Mouse (Mus musculus): ENCODE data around the gene Lingo1. TPM values are rescaled to one million over a fixed set of nuclear protein-coding genes. Genes with fewer than 3 reads are reported as not detected.

Gene Lingo1
- total and polyA plus RNA-seq, 2 experiments from 2014 or later: 110 to 192 TPM

DNA sequence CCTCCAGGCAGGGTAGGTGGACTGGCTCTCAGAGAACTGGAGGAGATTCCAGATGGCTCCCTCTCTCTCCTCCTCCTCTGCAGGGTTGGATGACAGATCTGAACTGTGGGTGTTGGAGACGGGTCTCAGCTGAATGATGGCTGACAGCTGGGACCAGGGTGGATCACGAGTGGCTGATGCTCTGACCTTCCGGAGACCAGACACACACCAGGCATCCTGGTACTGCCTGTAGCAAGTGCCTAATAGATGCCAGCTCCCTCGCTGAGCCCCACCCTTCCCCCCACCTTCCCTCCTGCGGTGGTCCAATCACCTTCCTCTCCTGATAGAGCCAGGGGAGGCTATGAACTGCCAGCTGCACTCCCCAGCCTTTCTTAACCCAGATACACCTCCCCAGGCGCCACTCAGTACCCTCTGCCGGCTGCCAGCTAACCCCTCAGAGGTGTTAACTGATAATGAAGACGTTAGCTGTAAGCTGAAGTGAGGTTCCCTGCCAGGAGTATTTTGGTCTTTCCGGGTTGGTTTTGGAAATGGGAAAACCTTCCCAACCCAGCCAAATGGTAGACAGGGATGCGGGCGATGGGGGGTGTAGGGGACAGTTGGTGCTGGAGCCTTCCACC is 126.6 kb downstream of the Lingo1 start:
- TF ChIP-seq CTCF (IDR thresholded peaks at IDR 0.05): no peak
- 52% methylated on average over 11 of the region's 11 CpGs for WGBS
- Histone ChIP-seq H3K9me3 (ENCODE audit: low read length) (no peaks in the 10 kb centered on the region), H3K4me1 (ENCODE audit: insufficient read depth, low read length) (no peaks in the 10 kb centered on the region), H3K4me2 (ENCODE audit: low read depth, low read length, poor library complexity, severe bottlenecking) (no peak overlapping the region), H3K9ac (replicated peaks; ENCODE audit: low read length, poor library complexity, severe bottlenecking) (no peak overlapping the region), H3K4me3 (ENCODE audit: low read depth, low read length) (no peak overlapping the region), H3K27me3 (ENCODE audit: insufficient read depth, low read length) (no peaks in the 10 kb centered on the region), H3K27ac (ENCODE audit: low read depth, low read length) (no peak overlapping the region), H3K36me3 (ENCODE audit: insufficient read depth, low read length) (0 out of 2 replicates have a peak, but pooled peaks cover 3% of the 10 kb centered on the region)
- no peak for ATAC-seq (ENCODE audit: low FRiP score)
- no peak for DNase-seq (ENCODE audit: low spot score)

GRCm38 (mm10) chr9:56664136-56664535 is 132.1 kb downstream of the Lingo1 start:
- Histone ChIP-seq H3K27me3 (ENCODE audit: insufficient read depth, low read length) (no peaks in the 10 kb centered on the region), H3K4me3 (ENCODE audit: low read depth, low read length) (no peak overlapping the region), H3K9ac (replicated peaks; ENCODE audit: low read length, poor library complexity, severe bottlenecking) (no peak overlapping the region), H3K27ac (ENCODE audit: low read depth, low read length) (no peak overlapping the region), H3K36me3 (ENCODE audit: insufficient read depth, low read length) (no peaks in the 10 kb centered on the region), H3K9me3 (ENCODE audit: low read length) (no peaks in the 10 kb centered on the region), H3K4me1 (ENCODE audit: insufficient read depth, low read length) (no peaks in the 10 kb centered on the region), H3K4me2 (ENCODE audit: low read depth, low read length, poor library complexity, severe bottlenecking) (no peak overlapping the region)
- DNase-seq (ENCODE audit: low spot score) (no peak), ATAC-seq (ENCODE audit: low FRiP score) (no peak)
- no peak for TF ChIP-seq CTCF (IDR thresholded peaks at IDR 0.05)
- 83% methylated on average over 5 of the region's 5 CpGs for WGBS

- WGBS: 55% methylated on average over 7 of the region's 7 CpGs
- H3K4me3 ChIP-seq (ENCODE audit: low read depth, low read length): no peak overlapping the region
- ATAC-seq (ENCODE audit: low FRiP score): no peak
- TF ChIP-seq CTCF (IDR thresholded peaks at IDR 0.05): no peak
- H3K9me3 ChIP-seq (ENCODE audit: low read length): no peaks in the 10 kb centered on the region
- no peak overlapping the region for H3K9ac ChIP-seq (replicated peaks; ENCODE audit: low read length, poor library complexity, severe bottlenecking)
- no peaks in the 10 kb centered on the region for H3K4me1 ChIP-seq (ENCODE audit: insufficient read depth, low read length)
- H3K36me3 ChIP-seq (ENCODE audit: insufficient read depth, low read length): no peaks in the 10 kb centered on the region
- no peaks in the 10 kb centered on the region for H3K27me3 ChIP-seq (ENCODE audit: insufficient read depth, low read length)
- DNase-seq (ENCODE audit: low spot score): no peak
- H3K4me2 ChIP-seq (ENCODE audit: low read depth, low read length, poor library complexity, severe bottlenecking): no peak overlapping the region
- H3K27ac ChIP-seq (ENCODE audit: low read depth, low read length): no peak overlapping the region
Measured at GRCm38 (mm10) chr9:56662946-56663345, 133.3 kb downstream of the Lingo1 start.

DNA sequence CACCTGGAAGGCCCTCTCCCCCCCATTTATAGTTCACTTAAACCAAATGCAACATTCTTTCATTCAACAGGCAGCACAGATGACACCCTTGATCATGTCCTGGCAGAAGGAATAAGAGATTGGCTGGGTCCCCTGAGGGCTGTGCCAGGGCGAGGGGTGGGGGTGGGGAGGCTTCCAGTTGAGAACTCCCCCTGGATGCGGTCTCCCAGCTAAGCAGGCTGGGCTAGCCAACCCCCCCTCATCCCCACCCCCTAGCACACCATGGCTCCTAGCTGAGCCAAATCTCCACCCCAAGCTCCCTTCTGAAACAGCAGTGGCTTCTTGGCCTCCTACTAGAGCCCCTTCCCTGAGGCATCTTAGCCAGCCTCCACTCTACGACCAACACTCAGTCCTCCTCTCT is 133.9 kb downstream of the Lingo1 start:
- Histone ChIP-seq H3K27me3 (ENCODE audit: insufficient read depth, low read length) (no peaks in the 10 kb centered on the region), H3K4me3 (ENCODE audit: low read depth, low read length) (no peak overlapping the region), H3K27ac (ENCODE audit: low read depth, low read length) (no peak overlapping the region), H3K9me3 (ENCODE audit: low read length) (no peaks in the 10 kb centered on the region), H3K4me1 (ENCODE audit: insufficient read depth, low read length) (no peaks in the 10 kb centered on the region), H3K36me3 (ENCODE audit: insufficient read depth, low read length) (no peaks in the 10 kb centered on the region), H3K9ac (replicated peaks; ENCODE audit: low read length, poor library complexity, severe bottlenecking) (no peak overlapping the region), H3K4me2 (ENCODE audit: low read depth, low read length, poor library complexity, severe bottlenecking) (no peak overlapping the region)
- WGBS: 77% methylated on average over 3 of the region's 3 CpGs
- ATAC-seq (ENCODE audit: low FRiP score) (no peak), DNase-seq (ENCODE audit: low spot score) (no peak)
- TF ChIP-seq CTCF (IDR thresholded peaks at IDR 0.05): no peak

- no peak overlapping the region for H3K9ac ChIP-seq (replicated peaks; ENCODE audit: low read length, poor library complexity, severe bottlenecking)
- H3K9me3 ChIP-seq (ENCODE audit: low read length): no peaks in the 10 kb centered on the region
- H3K27ac ChIP-seq (ENCODE audit: low read depth, low read length): no peak overlapping the region
- H3K27me3 ChIP-seq (ENCODE audit: insufficient read depth, low read length): no peaks in the 10 kb centered on the region; the same call in 1 of the 2 replicates
- no peak for ATAC-seq (ENCODE audit: low FRiP score)
- no peak overlapping the region for H3K4me3 ChIP-seq (ENCODE audit: low read depth, low read length)
- H3K36me3 ChIP-seq (ENCODE audit: insufficient read depth, low read length): no peaks in the 10 kb centered on the region
- TF ChIP-seq CTCF (IDR thresholded peaks at IDR 0.05): no peak
- no peak for DNase-seq (ENCODE audit: low spot score)
- 86% methylated on average over 3 of the region's 3 CpGs for WGBS
- H3K4me1 ChIP-seq (ENCODE audit: insufficient read depth, low read length): peaks cover 8% of the 10 kb centered on the region
- H3K4me2 ChIP-seq (ENCODE audit: low read depth, low read length, poor library complexity, severe bottlenecking): no peak overlapping the region
Measured at GRCm38 (mm10) chr9:56661217-56661840, 134.9 kb downstream of the Lingo1 start.

DNA sequence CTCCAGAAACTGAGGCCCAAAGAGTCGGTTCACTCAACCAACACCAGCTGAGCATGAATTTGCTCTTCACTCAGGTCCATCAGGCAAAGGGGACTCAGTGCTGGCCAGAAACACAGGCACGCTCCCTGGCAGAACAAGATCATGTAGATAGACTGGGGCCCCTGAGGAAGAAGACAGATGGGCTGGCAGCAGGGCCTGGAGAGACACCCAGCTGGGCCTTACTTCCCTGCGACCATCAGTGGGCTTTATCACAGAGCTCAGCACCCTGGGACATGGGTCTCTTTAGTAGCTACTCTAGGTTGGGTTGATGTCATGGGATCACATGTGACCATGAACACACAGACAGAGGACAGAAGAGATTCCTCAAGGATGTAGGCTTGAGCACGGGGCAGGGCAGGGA is 137.7 kb downstream of the Lingo1 start:
- Histone ChIP-seq H3K4me1 (ENCODE audit: insufficient read depth, low read length) (peaks cover 13% of the 10 kb centered on the region), H3K36me3 (ENCODE audit: insufficient read depth, low read length) (no peaks in the 10 kb centered on the region), H3K27me3 (ENCODE audit: insufficient read depth, low read length) (no peaks in the 10 kb centered on the region; the same call in 1 of the 2 replicates), H3K4me3 (ENCODE audit: low read depth, low read length) (no peak overlapping the region), H3K4me2 (ENCODE audit: low read depth, low read length, poor library complexity, severe bottlenecking) (no peak overlapping the region), H3K9ac (replicated peaks; ENCODE audit: low read length, poor library complexity, severe bottlenecking) (no peak overlapping the region), H3K27ac (ENCODE audit: low read depth, low read length) (no peak overlapping the region), H3K9me3 (ENCODE audit: low read length) (no peaks in the 10 kb centered on the region)
- DNase-seq (ENCODE audit: low spot score) (no peak), ATAC-seq (ENCODE audit: low FRiP score) (no peak)
- WGBS: 92% methylated on average over 4 of the region's 4 CpGs
- TF ChIP-seq CTCF (IDR thresholded peaks at IDR 0.05): no peak

Measured in midbrain, postnatal 0 days (tissue).